Mouse (Mus musculus): ENCODE data around the gene Tnfrsf25.

Tnfrsf25 gene

GRCm38 (mm10) chr4:152092751-152093293, 22.9 kb upstream of the Tnfrsf25 start:
- no peak for DNase-seq (ENCODE audit: extremely low spot score, low spot score)

- DNase-seq (ENCODE audit: extremely low spot score, low spot score), result no peak
Observed at GRCm38 (mm10) chr4:152094233-152094632, 21.5 kb upstream of the Tnfrsf25 start.

GRCm38 (mm10) chr4:152095937-152096910, 19.5 kb upstream of the Tnfrsf25 start:
- DNase-seq (ENCODE audit: extremely low spot score, low spot score), result peak; percentile 75

GRCm38 (mm10) chr4:152096927-152097326, 18.8 kb upstream of the Tnfrsf25 start:
- no peak for DNase-seq (ENCODE audit: extremely low spot score, low spot score)

- no peak for DNase-seq (ENCODE audit: extremely low spot score, low spot score)
Observed at GRCm38 (mm10) chr4:152097911-152098799, 17.6 kb upstream of the Tnfrsf25 start.

- no peak for DNase-seq (ENCODE audit: extremely low spot score, low spot score)
Observed at GRCm38 (mm10) chr4:152100541-152100940, 15.2 kb upstream of the Tnfrsf25 start.

- no peak for DNase-seq (ENCODE audit: extremely low spot score, low spot score)
Observed at GRCm38 (mm10) chr4:152101081-152101653, 14.6 kb upstream of the Tnfrsf25 start.

- DNase-seq (ENCODE audit: extremely low spot score, low spot score), result no peak
Observed at GRCm38 (mm10) chr4:152101921-152102320, 13.8 kb upstream of the Tnfrsf25 start.

- DNase-seq (ENCODE audit: extremely low spot score, low spot score), result peak; percentile 69
Observed at GRCm38 (mm10) chr4:152103025-152103424, 12.7 kb upstream of the Tnfrsf25 start.

- DNase-seq (ENCODE audit: extremely low spot score, low spot score), result peak; percentile 21
Observed at GRCm38 (mm10) chr4:152106746-152107145, 9.0 kb upstream of the Tnfrsf25 start.

GRCm38 (mm10) chr4:152107493-152107892, 8.2 kb upstream of the Tnfrsf25 start:
- DNase-seq (ENCODE audit: extremely low spot score, low spot score), result no peak

GRCm38 (mm10) chr4:152107971-152108509, 7.7 kb upstream of the Tnfrsf25 start:
- peak; percentile 95 for DNase-seq (ENCODE audit: extremely low spot score, low spot score)

- DNase-seq (ENCODE audit: extremely low spot score, low spot score), result no peak
Observed at GRCm38 (mm10) chr4:152108673-152109072, 7.1 kb upstream of the Tnfrsf25 start.

- no peak for DNase-seq (ENCODE audit: extremely low spot score, low spot score)
Observed at GRCm38 (mm10) chr4:152109509-152109908, 6.2 kb upstream of the Tnfrsf25 start.

- DNase-seq (ENCODE audit: extremely low spot score, low spot score), result no peak
Observed at GRCm38 (mm10) chr4:152110689-152111088, 5.0 kb upstream of the Tnfrsf25 start.

GRCm38 (mm10) chr4:152112329-152112728, 3.4 kb upstream of the Tnfrsf25 start:
- no peak for DNase-seq (ENCODE audit: extremely low spot score, low spot score)

GRCm38 (mm10) chr4:152114080-152114479, 1.7 kb upstream of the Tnfrsf25 start:
- no peak for DNase-seq (ENCODE audit: extremely low spot score, low spot score)

GRCm38 (mm10) chr4:152117538-152117937, 1.8 kb downstream of the Tnfrsf25 start:
- no peak for DNase-seq (ENCODE audit: extremely low spot score, low spot score)

- peak; percentile 72 for DNase-seq (ENCODE audit: extremely low spot score, low spot score)
Observed at GRCm38 (mm10) chr4:152119396-152120292, 3.9 kb downstream of the Tnfrsf25 start.

Data from neural tube, embryonic 10.5 days (tissue).